Comparison of ENCODE assay signal across 25 mouse cellular contexts in genomic region chr17:44249544-44249943, GRCm38 (mm10).
DNase-seq lines count a peak whose midpoint lies in the region; ATAC-seq lines count a peak whose summit lies in the region.
"Had no signal": no experiment of that assay in that cellular context is flagged by ENCODE, and none has a peak within 500 bp of the region (broad histone marks: within the 10 kb centered on the region; RNA-seq: fewer than 3 reads in every experiment).

No protein-coding gene starts in this region.

- no peak for ATAC-seq in embryonic facial prominence, embryonic 12.5 days (ENCODE audit: insufficient number of reproducible peaks, insufficient read depth, low FRiP score, low TSS enrichment)
- ATAC-seq: activated CD4-positive, CD25-positive, alpha-beta regulatory T cell, adult 4 months; forebrain, embryonic 15.5 days; hindbrain, embryonic 16.5 days; intestine, embryonic 15.5 days had no signal

- no peaks in the 10 kb centered on the region for H3K36me3 ChIP-seq in embryonic facial prominence, embryonic 12.5 days
- H3K36me3 ChIP-seq in embryonic facial prominence, embryonic 10.5 days (replicated peaks): no peaks in the 10 kb centered on the region
- H3K36me3 ChIP-seq: embryonic facial prominence, embryonic 13.5 days; forebrain, embryonic 12.5 days; forebrain, embryonic 15.5 days; hindbrain, embryonic 10.5 days; hindbrain, embryonic 13.5 days had no signal

- H3K27me3 ChIP-seq in embryonic facial prominence, embryonic 12.5 days: peaks cover 3% of the 10 kb centered on the region; the same call in 1 of the 2 replicates
- peaks cover 19% of the 10 kb centered on the region for H3K27me3 ChIP-seq in embryonic facial prominence, embryonic 10.5 days (replicated peaks; ENCODE audit: low read depth, poor library complexity, severe bottlenecking)
- H3K27me3 ChIP-seq: forebrain, embryonic 12.5 days; forebrain, embryonic 15.5 days; intestine, embryonic 15.5 days had no signal

- H3K9me3 ChIP-seq in embryonic facial prominence, embryonic 12.5 days: peaks cover 4% of the 10 kb centered on the region; the same call in 1 of the 2 replicates
- H3K9me3 ChIP-seq in embryonic facial prominence, embryonic 10.5 days: no peaks in the 10 kb centered on the region
- H3K9me3 ChIP-seq: embryonic facial prominence, embryonic 13.5 days; forebrain, embryonic 12.5 days; forebrain, embryonic 15.5 days; hindbrain, embryonic 13.5 days; intestine, embryonic 15.5 days had no signal

- WGBS in embryonic facial prominence, embryonic 12.5 days: 63% methylated on average over 4 of the region's 4 CpGs
- 84% methylated on average over 4 of the region's 4 CpGs for WGBS in embryonic facial prominence, embryonic 10.5 days

- no peak overlapping the region for H3K9ac ChIP-seq in embryonic facial prominence, embryonic 12.5 days
- H3K9ac ChIP-seq: embryonic facial prominence, embryonic 13.5 days; forebrain, embryonic 12.5 days; forebrain, embryonic 15.5 days; hindbrain, embryonic 13.5 days; intestine, embryonic 15.5 days had no signal

- H3K27ac ChIP-seq in embryonic facial prominence, embryonic 12.5 days: 0 out of 2 replicates have a peak overlapping the region, but pooled peaks have one; percentile 9
- no peak overlapping the region for H3K27ac ChIP-seq in embryonic facial prominence, embryonic 10.5 days (replicated peaks)
- H3K27ac ChIP-seq: forebrain, embryonic 12.5 days; forebrain, embryonic 15.5 days; heart, embryonic 10.5 days; hindbrain, embryonic 10.5 days; hindbrain, embryonic 13.5 days; intestine, embryonic 15.5 days had no signal

- no peak for DNase-seq in embryonic facial prominence, embryonic 10.5 days (ENCODE audit: low spot score)
- DNase-seq in heart, adult 18-20 months: peak; percentile 20 to 59
- no peak for DNase-seq in heart, postnatal 25 days (ENCODE audit: low spot score)
- DNase-seq in heart, adult 9 months (ENCODE audit: low spot score in 2 of 2): peak; percentile 42 to 73
- no peak for DNase-seq in heart, postnatal 14 days
- peak; percentile 49 for DNase-seq in lung, postnatal 36 days
- no peak for DNase-seq in lung, postnatal 14 days
- DNase-seq: adrenal gland, adult 8-10 months; adrenal gland, postnatal 25 days; cerebellum, adult 18-20 months; cerebellum, adult 9-10 months; cerebellum, postnatal 14 days; gastrocnemius, postnatal 10 days; kidney, adult 11 months had no signal

- no peak overlapping the region for H3K4me3 ChIP-seq in embryonic facial prominence, embryonic 12.5 days
- H3K4me3 ChIP-seq in embryonic facial prominence, embryonic 10.5 days: no peak overlapping the region
- H3K4me3 ChIP-seq: embryonic facial prominence, embryonic 13.5 days; erythroblast, embryonic 14.5 days; forebrain, embryonic 12.5 days; forebrain, embryonic 15.5 days; heart, embryonic 10.5 days; hindbrain, embryonic 10.5 days; hindbrain, embryonic 13.5 days; intestine, embryonic 15.5 days had no signal

- intact Hi-C loops in heart, postnatal 25 days (cut with DNase I): no loop called here
- intact Hi-C loops in heart, postnatal 14 days (cut with DNase I): no loop called here

- no peak overlapping the region for H3K4me2 ChIP-seq in embryonic facial prominence, embryonic 12.5 days (replicated peaks)
- H3K4me2 ChIP-seq: embryonic facial prominence, embryonic 13.5 days; forebrain, embryonic 12.5 days; forebrain, embryonic 15.5 days; hindbrain, embryonic 13.5 days; intestine, embryonic 15.5 days had no signal

- H3K4me1 ChIP-seq in embryonic facial prominence, embryonic 12.5 days: peaks cover 19% of the 10 kb centered on the region
- peaks cover 10% of the 10 kb centered on the region for H3K4me1 ChIP-seq in embryonic facial prominence, embryonic 10.5 days
- H3K4me1 ChIP-seq: forebrain, embryonic 12.5 days; forebrain, embryonic 15.5 days; heart, embryonic 10.5 days; intestine, embryonic 15.5 days had no signal

Comparison
In these comparisons a context has a peak if more than half of its experiments do, and no peak if none do; other contexts are left out.
1. DNase-seq: peak in heart, adult 18-20 months (2 of 2), heart, adult 9 months (2 of 2) and lung, postnatal 36 days (single experiment); none in embryonic facial prominence, embryonic 10.5 days (single experiment), heart, postnatal 25 days (single experiment), heart, postnatal 14 days (0 of 2) and lung, postnatal 14 days (single experiment).